Mouse (Mus musculus): Measurements from ENCODE around the gene Lpp. TPM values are rescaled to one million over a fixed set of nuclear protein-coding genes. Genes with fewer than 3 reads are reported as not detected.

Gene Lpp
- polyA plus RNA-seq, 1 experiment from 2014 or later, result 10.3 TPM

DNA sequence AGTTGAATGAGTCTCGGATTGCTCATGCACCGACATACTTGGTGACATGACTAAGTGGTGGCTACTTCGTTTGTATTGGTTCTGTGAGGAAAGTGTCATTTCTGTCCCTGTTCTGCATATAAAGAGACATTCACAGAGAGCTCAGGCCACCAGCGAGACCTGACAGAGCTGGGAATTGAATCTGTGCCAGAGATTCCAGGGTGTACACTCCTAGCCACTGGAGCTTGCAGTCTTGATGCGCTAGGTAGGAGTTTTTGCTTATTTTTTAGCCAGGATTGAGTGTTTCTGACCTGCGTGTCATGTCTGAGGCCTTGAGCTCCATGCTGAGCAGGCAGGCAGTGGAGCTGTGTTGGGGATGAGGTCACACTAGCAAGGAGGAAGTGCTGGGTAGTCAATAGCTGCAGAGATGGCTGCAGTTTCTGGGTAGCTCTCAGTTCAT lies 41.8 kb downstream of the Lpp start:
- ATAC-seq (ENCODE audit: low read depth), result peak; percentile 19; the same call in 1 of the 2 replicates
- Histone ChIP-seq H3K9ac (ENCODE audit: low read depth, low read length) (no peak overlapping the region), H3K9me3 (replicated peaks; ENCODE audit: control insufficient read depth, low read length) (no peaks in the 10 kb centered on the region), H3K4me1 (ENCODE audit: control insufficient read depth, low read depth, low read length) (peaks cover 18% of the 10 kb centered on the region), H3K27me3 (ENCODE audit: control insufficient read depth, insufficient read depth, low read depth, low read length) (no peaks in the 10 kb centered on the region), H3K27ac (ENCODE audit: low read length) (peak overlapping the region; percentile 31; the same call in 1 of the 2 replicates), H3K36me3 (ENCODE audit: control insufficient read depth, insufficient read depth) (no peaks in the 10 kb centered on the region), H3K4me2 (ENCODE audit: low read depth, low read length) (no peak overlapping the region), H3K4me3 (ENCODE audit: low read depth, low read length) (no peak overlapping the region)
- 50% methylated on average over 6 of the region's 6 CpGs for WGBS (ENCODE audit: insufficient replicate concordance)

- ATAC-seq (ENCODE audit: low read depth), result no peak
- no peak overlapping the region for H3K9ac ChIP-seq (ENCODE audit: low read depth, low read length)
- no peaks in the 10 kb centered on the region for H3K27me3 ChIP-seq (ENCODE audit: control insufficient read depth, insufficient read depth, low read depth, low read length)
- no peaks in the 10 kb centered on the region for H3K9me3 ChIP-seq (replicated peaks; ENCODE audit: control insufficient read depth, low read length)
- H3K27ac ChIP-seq (ENCODE audit: low read length), result no peak overlapping the region
- no peak overlapping the region for H3K4me2 ChIP-seq (ENCODE audit: low read depth, low read length)
- WGBS (ENCODE audit: insufficient replicate concordance), result 61% methylated on average over 4 of the region's 4 CpGs
- H3K36me3 ChIP-seq (ENCODE audit: control insufficient read depth, insufficient read depth), result no peaks in the 10 kb centered on the region
- H3K4me1 ChIP-seq (ENCODE audit: control insufficient read depth, low read depth, low read length), result peaks cover 18% of the 10 kb centered on the region
- no peak overlapping the region for H3K4me3 ChIP-seq (ENCODE audit: low read depth, low read length)
Measured at GRCm38 (mm10) chr16:24438438-24438837, 45.1 kb downstream of the Lpp start.

DNA sequence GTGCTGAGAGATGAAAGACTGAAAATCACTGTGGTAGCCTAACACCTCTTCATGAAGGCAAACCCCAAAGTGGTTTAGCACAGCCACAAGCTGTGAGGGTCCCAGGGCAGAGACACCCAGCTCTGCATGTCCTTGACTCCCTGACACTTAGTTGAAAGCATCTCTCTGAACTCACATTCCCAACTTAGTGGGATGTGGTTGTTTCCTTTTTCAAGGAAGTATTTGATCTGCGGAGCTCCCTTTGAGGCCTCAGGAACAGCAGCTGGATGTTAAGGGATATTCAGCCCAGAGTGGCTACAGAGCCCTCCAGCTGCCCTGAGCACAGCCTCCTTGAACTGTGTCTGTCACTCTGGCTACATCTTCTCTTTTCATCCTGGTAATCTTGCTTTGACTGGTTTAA lies 48.0 kb downstream of the Lpp start:
- WGBS (ENCODE audit: insufficient replicate concordance), result 26% methylated on average over 1 of the region's 1 CpGs
- no peak for ATAC-seq (ENCODE audit: low read depth)

GRCm38 (mm10) chr16:24442500-24443122 lies 49.3 kb downstream of the Lpp start:
- 58% methylated on average over 5 of the region's 5 CpGs for WGBS (ENCODE audit: insufficient replicate concordance)
- Histone ChIP-seq H3K4me3 (ENCODE audit: low read depth, low read length) (no peak overlapping the region), H3K27me3 (ENCODE audit: control insufficient read depth, insufficient read depth, low read depth, low read length) (no peaks in the 10 kb centered on the region), H3K36me3 (ENCODE audit: control insufficient read depth, insufficient read depth) (no peaks in the 10 kb centered on the region), H3K4me2 (ENCODE audit: low read depth, low read length) (no peak overlapping the region), H3K27ac (ENCODE audit: low read length) (no peak overlapping the region), H3K9me3 (replicated peaks; ENCODE audit: control insufficient read depth, low read length) (no peaks in the 10 kb centered on the region), H3K9ac (ENCODE audit: low read depth, low read length) (no peak overlapping the region), H3K4me1 (ENCODE audit: control insufficient read depth, low read depth, low read length) (no peaks in the 10 kb centered on the region; the same call in 1 of the 2 replicates)
- ATAC-seq (ENCODE audit: low read depth), result no peak

More for the DNA sequence above, 48.0 kb downstream of the Lpp start:
- H3K4me3 ChIP-seq (ENCODE audit: low read depth, low read length), result no peak overlapping the region
- no peak overlapping the region for H3K4me2 ChIP-seq (ENCODE audit: low read depth, low read length)
- no peaks in the 10 kb centered on the region for H3K4me1 ChIP-seq (ENCODE audit: control insufficient read depth, low read depth, low read length)
- no peaks in the 10 kb centered on the region for H3K27me3 ChIP-seq (ENCODE audit: control insufficient read depth, insufficient read depth, low read depth, low read length)
- no peaks in the 10 kb centered on the region for H3K36me3 ChIP-seq (ENCODE audit: control insufficient read depth, insufficient read depth)
- no peaks in the 10 kb centered on the region for H3K9me3 ChIP-seq (replicated peaks; ENCODE audit: control insufficient read depth, low read length)
- no peak overlapping the region for H3K27ac ChIP-seq (ENCODE audit: low read length)
- no peak overlapping the region for H3K9ac ChIP-seq (ENCODE audit: low read depth, low read length)

GRCm38 (mm10) chr16:24443123-24443515 lies 49.8 kb downstream of the Lpp start:
- no peaks in the 10 kb centered on the region for H3K27me3 ChIP-seq (ENCODE audit: control insufficient read depth, insufficient read depth, low read depth, low read length)
- H3K27ac ChIP-seq (ENCODE audit: low read length), result no peak overlapping the region
- no peaks in the 10 kb centered on the region for H3K9me3 ChIP-seq (replicated peaks; ENCODE audit: control insufficient read depth, low read length)
- H3K4me3 ChIP-seq (ENCODE audit: low read depth, low read length), result no peak overlapping the region
- 63% methylated on average over 7 of the region's 7 CpGs for WGBS (ENCODE audit: insufficient replicate concordance)
- H3K4me1 ChIP-seq (ENCODE audit: control insufficient read depth, low read depth, low read length), result peaks cover 3% of the 10 kb centered on the region
- no peak overlapping the region for H3K9ac ChIP-seq (ENCODE audit: low read depth, low read length)
- no peak overlapping the region for H3K4me2 ChIP-seq (ENCODE audit: low read depth, low read length)
- H3K36me3 ChIP-seq (ENCODE audit: control insufficient read depth, insufficient read depth), result no peaks in the 10 kb centered on the region
- no peak for ATAC-seq (ENCODE audit: low read depth)

GRCm38 (mm10) chr16:24443555-24443954 lies 50.2 kb downstream of the Lpp start:
- Histone ChIP-seq H3K36me3 (ENCODE audit: control insufficient read depth, insufficient read depth) (no peaks in the 10 kb centered on the region), H3K4me1 (ENCODE audit: control insufficient read depth, low read depth, low read length) (peaks cover 4% of the 10 kb centered on the region), H3K9me3 (replicated peaks; ENCODE audit: control insufficient read depth, low read length) (no peaks in the 10 kb centered on the region), H3K27ac (ENCODE audit: low read length) (no peak overlapping the region), H3K27me3 (ENCODE audit: control insufficient read depth, insufficient read depth, low read depth, low read length) (no peaks in the 10 kb centered on the region), H3K9ac (ENCODE audit: low read depth, low read length) (no peak overlapping the region), H3K4me2 (ENCODE audit: low read depth, low read length) (no peak overlapping the region), H3K4me3 (ENCODE audit: low read depth, low read length) (no peak overlapping the region)
- no peak for ATAC-seq (ENCODE audit: low read depth)
- WGBS (ENCODE audit: insufficient replicate concordance), result 63% methylated on average over 5 of the region's 5 CpGs

DNA sequence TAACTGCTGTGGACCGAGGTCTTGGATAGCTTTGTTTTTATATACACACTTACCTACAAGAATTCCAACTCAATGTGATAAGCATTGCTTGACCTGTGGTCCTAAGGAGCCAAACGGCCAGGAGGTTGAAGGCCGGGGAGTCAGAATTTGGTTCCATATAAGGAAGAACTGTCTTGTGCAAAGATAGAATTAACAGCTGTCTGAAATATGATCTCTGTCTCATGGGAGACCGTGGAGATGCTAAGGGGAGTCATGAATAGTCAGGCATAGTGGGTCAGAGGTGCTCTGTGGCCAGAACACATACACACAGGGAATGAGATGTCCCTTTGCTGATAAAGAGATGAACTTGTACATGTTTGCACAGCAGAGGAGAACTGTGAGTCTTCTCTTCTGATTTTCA lies 51.5 kb downstream of the Lpp start:
- ATAC-seq (ENCODE audit: low read depth), result no peak
- Histone ChIP-seq H3K27ac (ENCODE audit: low read length) (no peak overlapping the region), H3K9me3 (replicated peaks; ENCODE audit: control insufficient read depth, low read length) (no peaks in the 10 kb centered on the region), H3K27me3 (ENCODE audit: control insufficient read depth, insufficient read depth, low read depth, low read length) (no peaks in the 10 kb centered on the region), H3K9ac (ENCODE audit: low read depth, low read length) (no peak overlapping the region), H3K4me3 (ENCODE audit: low read depth, low read length) (no peak overlapping the region), H3K4me2 (ENCODE audit: low read depth, low read length) (no peak overlapping the region), H3K36me3 (ENCODE audit: control insufficient read depth, insufficient read depth) (no peaks in the 10 kb centered on the region), H3K4me1 (ENCODE audit: control insufficient read depth, low read depth, low read length) (peaks cover 9% of the 10 kb centered on the region)
- WGBS (ENCODE audit: insufficient replicate concordance), result 48% methylated on average over 4 of the region's 4 CpGs

- no peak for ATAC-seq (ENCODE audit: low read depth)
- Histone ChIP-seq H3K4me1 (ENCODE audit: control insufficient read depth, low read depth, low read length) (peaks cover 12% of the 10 kb centered on the region), H3K36me3 (ENCODE audit: control insufficient read depth, insufficient read depth) (no peaks in the 10 kb centered on the region), H3K9ac (ENCODE audit: low read depth, low read length) (no peak overlapping the region), H3K27ac (ENCODE audit: low read length) (no peak overlapping the region), H3K27me3 (ENCODE audit: control insufficient read depth, insufficient read depth, low read depth, low read length) (no peaks in the 10 kb centered on the region), H3K4me3 (ENCODE audit: low read depth, low read length) (no peak overlapping the region), H3K9me3 (replicated peaks; ENCODE audit: control insufficient read depth, low read length) (no peaks in the 10 kb centered on the region), H3K4me2 (ENCODE audit: low read depth, low read length) (no peak overlapping the region)
- 53% methylated on average over 3 of the region's 3 CpGs for WGBS (ENCODE audit: insufficient replicate concordance)
Measured at GRCm38 (mm10) chr16:24445473-24445872, 52.2 kb downstream of the Lpp start.

- Histone ChIP-seq H3K9me3 (replicated peaks; ENCODE audit: control insufficient read depth, low read length) (no peaks in the 10 kb centered on the region), H3K36me3 (ENCODE audit: control insufficient read depth, insufficient read depth) (no peaks in the 10 kb centered on the region), H3K4me1 (ENCODE audit: control insufficient read depth, low read depth, low read length) (peaks cover 12% of the 10 kb centered on the region), H3K27ac (ENCODE audit: low read length) (no peak overlapping the region), H3K9ac (ENCODE audit: low read depth, low read length) (no peak overlapping the region), H3K4me2 (ENCODE audit: low read depth, low read length) (no peak overlapping the region), H3K27me3 (ENCODE audit: control insufficient read depth, insufficient read depth, low read depth, low read length) (no peaks in the 10 kb centered on the region), H3K4me3 (ENCODE audit: low read depth, low read length) (no peak overlapping the region)
- 25% methylated on average over 1 of the region's 1 CpGs for whole genome bisulfite sequencing (ENCODE audit: insufficient replicate concordance)
- ATAC-seq (ENCODE audit: low read depth), result no peak
Measured at GRCm38 (mm10) chr16:24446449-24446848, 53.1 kb downstream of the Lpp start.
